Mouse (Mus musculus) adrenal gland, postnatal 4 days (tissue): Measurements from ENCODE around the gene Tas1r3. TPM values are rescaled to one million over a fixed set of nuclear protein-coding genes. Genes with fewer than 3 reads are reported as not detected.

ENCODE experiments used
- DNase-seq, 2 experiments: peaks; one replicate each; pipeline ENCODE4 v3.0.0; 2021 to 2022; ENCODE audit warnings: low spot score in 2 of 2, mixed read lengths in 2 of 2
- long read RNA-seq, 2 experiments: library from polyadenylated mRNA; stranded (forward); transcript quantifications; one replicate each; pipeline ENCODE4 v2.0.0; 2021
- total RNA-seq, 2 experiments: library from RNA; stranded (reverse); gene quantifications; 2 replicates each; pipeline ENCODE4 v1.2.3; 2021

Tas1r3 gene
- total RNA-seq: under 1 TPM; 0.85 to 0.92 TPM
- long read RNA-seq, experiment 1: 0 reads
- long read RNA-seq, experiment 2, partial matches to known transcripts: 0 of 1 reads
- long read RNA-seq, experiment 2, other reads (novel, unspliced or antisense): 1 of 1 reads

DNA sequence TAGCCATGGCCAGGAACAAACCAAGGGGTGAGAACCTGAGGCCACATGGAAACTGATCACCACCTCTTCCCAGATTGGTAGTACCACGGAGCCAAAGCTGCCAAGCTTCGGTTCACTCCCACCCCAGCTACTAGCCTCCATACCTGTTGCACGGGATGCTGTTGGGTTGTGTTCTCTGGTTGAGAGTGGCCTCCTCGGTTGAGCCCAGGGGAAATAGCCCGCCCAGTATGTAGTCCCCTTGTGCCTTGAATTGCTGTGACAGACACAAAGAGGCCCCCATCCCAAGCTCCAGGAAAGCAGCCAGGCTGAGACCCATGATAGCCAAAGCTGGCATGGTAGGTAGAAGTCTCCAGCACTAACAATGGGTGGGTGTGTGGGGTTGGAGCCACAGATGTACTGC lies at the start of gene Tas1r3:
Gene Tas1r3, minus strand, starts transcription at position 362 of the 400 bp plus-strand sequence.
- no peak for DNase-seq

DNA sequence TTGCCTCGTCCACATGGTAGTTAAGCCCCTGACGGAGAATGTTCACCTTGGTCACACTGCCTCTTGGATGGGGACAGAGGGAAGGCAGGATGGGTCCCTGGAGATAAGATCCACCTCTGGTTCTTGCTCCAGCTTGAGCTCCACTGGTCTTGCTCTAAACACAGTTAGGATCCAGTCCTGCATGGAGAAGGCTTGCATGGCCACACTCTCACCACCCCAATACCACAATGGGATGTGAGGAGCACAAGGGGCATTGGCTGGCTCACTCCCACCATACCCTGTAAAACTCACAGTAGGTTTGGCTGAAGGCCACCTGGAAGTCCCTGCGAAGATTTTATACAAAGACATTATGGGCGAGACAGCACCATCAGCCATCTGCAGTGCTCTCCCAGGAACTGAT lies 45.6 kb upstream of the Tas1r3 start:
- DNase-seq: peak in 1 of 2 experiments; percentile 1

DNA sequence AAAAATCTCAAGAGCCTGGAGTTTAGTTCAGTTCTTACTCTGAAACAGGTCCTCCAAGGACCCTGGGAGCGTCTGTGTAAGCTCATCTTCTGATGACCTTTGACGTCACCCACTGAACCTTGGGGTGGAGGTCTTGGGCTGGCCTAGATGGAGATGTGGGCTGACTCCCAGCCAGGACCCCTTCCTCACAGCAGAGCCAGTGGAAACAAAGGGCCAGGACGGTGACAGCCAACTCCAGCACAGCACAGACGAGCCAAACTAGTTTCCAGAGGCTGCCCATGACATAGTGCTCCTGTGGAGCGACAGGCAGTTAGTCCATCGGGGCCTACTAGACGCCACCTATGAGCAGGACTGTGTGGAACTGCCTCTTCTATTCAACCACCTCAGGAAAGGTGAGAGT lies 45.1 kb upstream of the Tas1r3 start:
- peak in 1 of 2 experiments; percentile 2 for DNase-seq

GRCm38 (mm10) chr4:155907003-155907402 lies 43.8 kb upstream of the Tas1r3 start:
- DNase-seq: peak; percentile 2

- peak in 1 of 2 experiments; percentile 1 for DNase-seq
Measured at GRCm38 (mm10) chr4:155906125-155906524, 43.0 kb upstream of the Tas1r3 start.

DNA sequence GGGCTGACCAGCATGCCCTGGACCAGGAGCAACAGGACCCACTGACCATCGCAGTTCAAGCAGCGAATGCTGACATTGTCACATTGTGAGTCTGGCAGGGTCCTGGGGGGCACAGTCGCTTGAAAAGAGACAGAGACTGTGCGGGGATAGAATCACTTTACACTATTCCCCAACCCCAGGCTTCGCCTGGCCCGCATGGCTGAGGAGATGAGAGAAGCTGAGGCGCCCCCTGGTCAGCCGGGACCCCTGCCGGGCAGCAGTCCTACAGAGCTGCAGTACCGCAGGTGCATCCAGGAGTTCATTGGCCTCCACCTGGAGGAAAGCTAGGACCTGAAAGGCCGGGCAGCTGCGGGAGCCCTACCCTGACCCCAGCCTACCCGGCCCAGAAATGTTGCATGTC lies 42.5 kb upstream of the Tas1r3 start:
- DNase-seq: peak; percentile 1 to 2

DNA sequence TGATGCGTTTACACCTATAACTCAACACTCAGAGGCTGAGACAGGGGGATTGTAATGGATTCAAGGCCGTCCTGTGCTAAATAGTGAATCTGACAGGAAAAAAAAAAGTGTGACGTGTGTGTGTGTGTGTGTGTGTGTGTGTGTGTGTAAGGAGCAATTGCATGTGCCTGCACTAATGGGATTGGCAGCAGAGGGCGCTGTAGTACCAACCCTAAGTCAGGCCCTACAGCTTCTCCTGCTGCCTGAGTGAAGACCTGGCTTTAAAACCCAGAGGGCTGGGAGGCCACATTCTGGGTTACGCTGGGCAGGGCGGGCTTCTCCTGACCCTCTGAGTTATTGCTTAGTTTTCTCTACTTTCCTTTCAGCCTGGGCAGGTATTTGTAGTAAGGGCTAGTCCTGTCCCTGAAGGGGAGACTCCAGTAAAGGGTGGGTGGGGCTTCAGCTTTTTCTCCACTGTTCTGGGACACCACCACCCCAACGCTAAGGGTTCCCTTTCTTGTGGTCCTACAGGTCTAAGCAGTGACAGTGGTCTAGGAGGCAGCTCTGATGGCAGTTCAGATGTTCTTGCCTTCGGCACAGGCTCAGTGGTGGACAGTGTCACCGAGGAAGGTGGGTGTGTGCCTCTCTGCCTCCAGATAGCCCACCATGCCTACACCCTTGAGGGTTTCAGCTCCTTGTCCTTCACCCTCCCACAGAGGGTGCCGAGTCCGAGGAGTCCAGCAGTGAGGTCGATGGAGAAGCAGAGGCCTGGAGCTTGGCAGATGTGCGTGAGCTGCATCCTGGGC lies 41.3 kb upstream of the Tas1r3 start:
- DNase-seq: peak; percentile 2

- no peak for DNase-seq
Measured at GRCm38 (mm10) chr4:155903246-155903645, 40.1 kb upstream of the Tas1r3 start.

DNA sequence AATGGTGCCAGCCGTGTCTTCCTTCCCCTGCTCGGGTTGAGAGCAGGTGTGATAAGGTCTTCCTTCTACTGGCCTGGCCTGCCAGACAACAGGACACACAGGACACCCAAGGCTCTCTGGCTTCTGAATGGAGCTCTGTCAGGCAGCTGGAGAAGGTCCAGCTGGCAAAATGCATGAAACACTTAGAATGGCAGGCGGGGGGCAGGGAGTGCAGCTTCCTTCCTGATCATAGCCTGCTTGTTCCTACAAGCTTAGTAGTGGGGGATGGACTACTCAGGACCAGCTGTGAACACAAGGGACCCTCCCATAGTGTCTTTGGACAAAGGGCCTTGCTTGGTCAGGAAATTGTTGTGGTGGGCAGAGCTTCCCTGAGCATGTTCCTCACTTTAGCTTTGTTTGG lies 38.0 kb upstream of the Tas1r3 start:
- peak; percentile 2 to 10 for DNase-seq

DNA sequence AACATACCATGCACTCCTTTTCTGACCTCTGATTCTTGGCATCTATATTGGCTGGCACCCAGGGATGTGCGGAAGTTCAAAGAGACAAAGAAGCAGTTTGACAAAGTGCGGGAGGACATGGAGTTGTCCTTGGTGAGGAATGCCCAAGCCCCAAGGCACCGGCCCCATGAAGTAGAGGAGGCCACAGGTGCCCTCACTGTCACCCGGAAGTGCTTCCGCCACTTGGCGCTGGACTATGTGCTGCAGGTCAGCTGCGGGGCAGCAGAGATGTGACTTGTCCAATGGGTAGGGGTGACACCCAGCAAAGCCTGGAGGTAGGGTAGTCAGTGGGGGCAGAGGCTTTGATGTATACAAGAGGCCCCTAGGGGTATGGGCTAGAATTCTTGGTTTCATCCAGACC lies 36.2 kb upstream of the Tas1r3 start:
- DNase-seq: peak; percentile 2

- peak in 1 of 2 experiments; percentile 1 for DNase-seq
Measured at GRCm38 (mm10) chr4:155898318-155898717, 35.2 kb upstream of the Tas1r3 start.

DNA sequence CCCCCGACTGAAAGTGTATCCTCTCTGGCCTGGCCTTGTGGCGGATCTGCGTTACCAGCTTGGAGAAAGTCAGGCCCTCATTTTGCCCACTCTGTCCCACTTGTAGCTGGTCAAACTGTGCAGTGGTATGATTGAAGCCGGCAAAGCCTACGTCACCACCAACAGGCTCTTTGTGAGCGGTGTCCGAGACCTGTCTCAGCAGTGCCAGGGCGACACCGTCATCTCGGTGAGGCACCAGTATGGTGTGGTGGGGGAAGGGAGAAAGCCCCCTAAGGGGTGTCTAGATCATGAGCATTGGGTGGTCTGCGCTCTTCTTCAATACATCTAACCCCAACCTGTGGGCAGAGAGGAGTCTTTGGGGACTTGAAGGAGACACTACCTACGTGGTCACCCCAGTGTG lies 33.3 kb upstream of the Tas1r3 start:
- peak in 1 of 2 experiments; percentile 1 for DNase-seq

- no peak for DNase-seq
Measured at GRCm38 (mm10) chr4:155895826-155896225, 32.7 kb upstream of the Tas1r3 start.

DNA sequence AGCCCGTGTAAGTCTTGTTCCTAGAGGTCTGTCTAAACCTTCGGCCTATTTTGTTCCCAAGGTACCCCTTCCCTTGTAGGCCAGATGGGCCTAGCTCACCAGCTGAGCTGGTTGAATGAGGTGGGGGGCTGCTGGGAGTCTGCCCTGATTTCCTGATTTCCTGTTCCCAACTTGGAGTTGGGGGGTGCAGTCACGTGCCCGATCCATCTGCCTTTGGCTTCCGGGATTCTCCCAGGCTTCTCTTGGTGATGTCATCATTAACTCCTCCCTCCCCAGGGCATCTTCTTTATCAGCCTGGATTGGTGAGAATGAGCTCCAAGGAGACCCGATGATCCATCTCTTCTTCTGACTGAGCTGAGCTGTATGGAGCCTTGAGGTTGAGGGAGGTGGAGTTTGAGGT lies 32.1 kb upstream of the Tas1r3 start:
- DNase-seq: peak in 1 of 2 experiments; percentile 2

GRCm38 (mm10) chr4:155894311-155894881 lies 31.2 kb upstream of the Tas1r3 start:
- peak; percentile 16 to 43 for DNase-seq

- DNase-seq: no peak
Measured at GRCm38 (mm10) chr4:155893212-155893690, 30.1 kb upstream of the Tas1r3 start.

DNA sequence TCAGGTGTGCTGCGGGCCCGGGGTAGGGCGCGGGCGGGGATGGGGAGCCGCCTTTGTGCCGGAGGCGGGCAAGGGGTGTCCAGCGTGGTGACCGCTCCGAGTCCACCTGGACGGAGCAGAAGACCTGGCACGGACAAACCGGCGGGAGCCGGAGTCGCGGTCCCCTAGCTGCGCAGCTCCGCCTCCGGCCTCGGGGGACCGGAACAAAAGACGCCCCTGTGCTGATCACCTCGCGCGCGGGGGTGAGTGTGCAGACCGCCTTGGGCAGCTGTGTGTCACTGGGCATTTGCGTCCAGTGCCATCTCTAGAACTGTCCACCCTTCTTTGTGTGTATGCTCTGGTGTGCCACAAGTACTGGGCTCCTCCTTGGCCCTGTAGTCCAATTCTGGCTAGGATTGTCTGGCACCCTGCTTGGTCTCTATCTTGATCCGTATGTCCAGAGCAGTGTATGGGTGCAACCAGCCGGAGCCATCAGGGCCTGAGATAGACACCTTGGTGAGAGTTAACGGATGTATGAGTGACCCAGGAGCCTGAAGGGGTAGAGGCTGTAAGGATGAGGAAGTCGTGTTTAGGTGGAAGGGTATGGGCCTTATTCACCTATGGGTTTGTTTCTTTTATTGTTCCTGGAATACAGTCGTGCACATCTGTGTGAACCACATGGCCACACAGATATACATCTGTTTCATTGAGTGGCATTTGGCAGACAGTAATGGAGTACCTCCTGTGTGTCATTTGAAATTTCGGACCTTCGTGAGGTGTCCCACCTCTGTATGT lies 29.5 kb upstream of the Tas1r3 start:
- DNase-seq: peak in 1 of 2 experiments; percentile 21

DNA sequence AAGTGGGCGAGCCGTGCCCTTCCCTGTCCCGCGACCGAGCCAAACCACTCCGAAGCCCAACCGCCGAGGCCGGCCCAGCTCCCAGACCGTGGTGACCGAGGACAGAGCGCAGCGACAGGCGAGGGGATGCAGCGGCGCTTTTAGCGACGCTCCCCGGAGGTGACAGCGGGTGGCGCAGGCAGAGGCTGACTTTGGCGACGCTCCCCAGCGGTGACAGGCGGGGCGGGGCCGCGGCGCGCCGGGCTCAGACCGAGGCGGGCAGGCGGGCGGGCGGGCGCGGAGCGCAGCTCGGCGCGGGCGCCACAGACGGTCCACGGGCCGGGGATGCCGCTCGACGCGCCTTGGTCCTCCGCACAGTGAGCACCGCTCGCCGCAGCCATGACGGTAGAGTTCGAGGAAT lies 28.9 kb upstream of the Tas1r3 start:
- DNase-seq: peak; percentile 55 to 73

- peak; percentile 88 to 95 for DNase-seq
Measured at GRCm38 (mm10) chr4:155891551-155892001, 28.4 kb upstream of the Tas1r3 start, which contains the start of the genes Pusl1 and Acap3. Pusl1 (minus strand) TSS chr4:155891781. Acap3 (plus strand) TSS chr4:155891822.

GRCm38 (mm10) chr4:155891011-155891471 lies 27.9 kb upstream of the Tas1r3 start:
- peak in 1 of 2 experiments; percentile 2 for DNase-seq

GRCm38 (mm10) chr4:155889316-155889715 lies 26.2 kb upstream of the Tas1r3 start:
- no peak for DNase-seq
